ENCODE assay signal across 36 mouse cellular contexts in the genomic region with DNA sequence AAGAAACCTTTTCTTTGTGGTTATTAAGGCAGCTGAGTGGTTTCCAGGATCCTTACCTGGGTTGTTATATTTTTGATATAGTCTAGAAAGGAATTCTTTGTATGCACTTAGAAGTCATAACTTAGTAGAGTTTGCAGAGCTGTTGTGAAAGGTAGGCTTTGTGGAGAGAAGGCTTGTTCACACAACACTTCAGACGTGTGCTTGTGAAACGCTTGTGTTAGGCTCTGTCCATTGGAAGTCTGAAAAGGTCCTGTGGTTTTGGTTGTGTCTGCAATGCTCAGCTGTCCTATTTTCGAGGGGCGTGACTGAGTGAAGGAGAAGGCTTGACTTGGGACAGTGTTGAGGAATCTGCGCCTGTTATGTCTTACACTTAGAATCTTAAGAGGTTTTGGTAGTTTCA.
"Had no signal": no experiment of that assay in that cellular context is flagged by ENCODE, and none has a peak within 500 bp of the region (broad histone marks: within the 10 kb centered on the region; RNA-seq: fewer than 3 reads in every experiment).

No protein-coding gene starts in this region.

- H3K9me3 ChIP-seq: heart, embryonic 10.5 days; heart, embryonic 12.5 days; heart, embryonic 13.5 days; heart, embryonic 15.5 days; hindbrain, embryonic 10.5 days; hindbrain, embryonic 12.5 days; hindbrain, embryonic 13.5 days; hindbrain, embryonic 15.5 days; intestine, embryonic 15.5 days; kidney, embryonic 15.5 days had no signal

- ATAC-seq: hindbrain, embryonic 16.5 days; hindbrain, postnatal 0 days; inflammation-experienced regulatory T-cells, adult 6 months; intestine, embryonic 15.5 days; intestine, embryonic 16.5 days; intestine, postnatal 0 days had no signal

- H3K4me2 ChIP-seq: heart, embryonic 11.5 days; heart, embryonic 12.5 days; heart, embryonic 13.5 days; heart, embryonic 15.5 days; hindbrain, embryonic 12.5 days; hindbrain, embryonic 13.5 days; hindbrain, embryonic 14.5 days; hindbrain, embryonic 15.5 days; intestine, embryonic 15.5 days; kidney, embryonic 15.5 days had no signal

- H3K4me3 ChIP-seq: heart, adult 2 months; heart, embryonic 10.5 days; heart, embryonic 12.5 days; heart, embryonic 13.5 days; heart, embryonic 15.5 days; hindbrain, embryonic 10.5 days; hindbrain, embryonic 12.5 days; hindbrain, embryonic 13.5 days; hindbrain, embryonic 15.5 days; intestine, embryonic 15.5 days; kidney, embryonic 15.5 days; layer of hippocampus, adult 2 months had no signal

- H3K9ac ChIP-seq: heart, embryonic 12.5 days; heart, embryonic 13.5 days; heart, embryonic 15.5 days; hindbrain, embryonic 12.5 days; hindbrain, embryonic 13.5 days; hindbrain, embryonic 14.5 days; hindbrain, embryonic 15.5 days; intestine, embryonic 15.5 days; kidney, embryonic 15.5 days had no signal

- H3K36me3 ChIP-seq: hindbrain, embryonic 15.5 days had no signal

- H3K27me3 ChIP-seq: heart, embryonic 12.5 days; heart, embryonic 13.5 days; heart, embryonic 15.5 days; hindbrain, embryonic 12.5 days; hindbrain, embryonic 13.5 days; hindbrain, embryonic 15.5 days; intestine, embryonic 15.5 days; kidney, embryonic 15.5 days had no signal

- DNase-seq: heart, adult 2 months; heart, postnatal 10 days; heart, postnatal 14 days; heart, postnatal 36 days; heart, postnatal 4 days; kidney, adult 11 months; kidney, adult 18-20 months; kidney, adult 2 months; kidney, adult 8-10 months; kidney, adult 9 months; kidney, postnatal 10 days; kidney, postnatal 14 days; kidney, postnatal 25 days; kidney, postnatal 36 days; kidney, postnatal 4 days; layer of hippocampus, adult 9-11 months; layer of hippocampus, postnatal 36 days had no signal

- H3K27ac ChIP-seq: heart, adult 2 months; heart, embryonic 10.5 days; heart, embryonic 13.5 days; heart, embryonic 15.5 days; hindbrain, embryonic 10.5 days; hindbrain, embryonic 12.5 days; hindbrain, embryonic 13.5 days; hindbrain, embryonic 14.5 days; hindbrain, embryonic 15.5 days; hindbrain, postnatal 0 days; intestine, embryonic 15.5 days; kidney, embryonic 15.5 days; kidney, postnatal 0 days; layer of hippocampus, adult 2 months had no signal
